Mouse (Mus musculus) erythroid progenitor cell, adult 5-6 weeks (primary cell): ENCODE data around the gene Dppa5a. TPM values are rescaled to one million over a fixed set of nuclear protein-coding genes. Genes with fewer than 3 reads are reported as not detected.
"Not testable (repeated sequence)": the region's sequence is repeated elsewhere in the genome, so short reads cannot be mapped to it uniquely, and the experiment has no call there.

Experiments used
- ATAC-seq: replicated peaks from 2 replicates; pipeline ENCODE4 v1.8.0; 2016; ENCODE audit warnings: moderate number of reproducible peaks, mild to moderate bottlenecking, moderate TSS enrichment, inconsistent platforms; ENCODE audit not compliant: poor library complexity, low FRiP score, severe bottlenecking
- total RNA-seq, 2 experiments: library from RNA; stranded (forward) in 1 of 2; stranded (reverse) in 1 of 2; fragments of 150-400 nt in 1 of 2; fragments of 186-747, 209-891 nt in 1 of 2; gene quantifications; 2 replicates each; pipeline versions ENCODE4 v1.2.3 to v1.2.4; 2015 to 2017; ENCODE audit warnings: low replicate concordance in 2 of 2

The Dppa5a gene
- total RNA-seq, 2 experiments from 2014 or later = not detected

DNA sequence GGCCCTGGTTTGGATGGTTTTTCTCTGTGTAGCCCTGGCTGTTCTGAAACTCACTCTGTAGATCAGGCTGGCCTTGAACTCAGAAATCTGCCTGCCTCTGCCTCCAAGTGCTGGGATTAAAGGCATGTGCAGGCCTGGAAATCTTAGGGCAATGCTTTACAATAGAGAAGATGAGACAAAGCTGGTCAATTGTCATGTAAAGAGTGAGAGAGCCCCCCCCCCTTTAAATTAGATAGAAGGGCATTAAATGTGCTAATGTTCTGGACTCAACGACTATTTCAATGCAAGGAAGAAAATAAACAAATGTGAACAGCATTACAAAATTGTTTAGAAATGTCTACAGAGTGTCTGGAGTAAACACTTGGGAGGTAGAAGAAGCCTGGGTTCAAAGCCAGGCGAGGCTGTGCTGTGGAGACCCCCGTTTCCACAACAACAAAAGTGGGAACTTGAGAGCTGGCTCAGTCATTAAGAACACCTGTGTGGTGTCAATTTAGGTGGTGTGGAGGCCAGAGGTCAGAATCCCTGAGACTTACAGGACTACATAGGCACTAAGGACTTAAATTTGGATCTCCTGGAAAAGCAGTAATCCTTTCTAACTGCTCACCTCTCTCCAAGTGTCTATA is 805 bp upstream of the Dppa5a start:
- no peak for ATAC-seq

- ATAC-seq = no peak
Measured at GRCm38 (mm10) chr9:78365850-78366544, 2.0 kb downstream of the Dppa5a start.

DNA sequence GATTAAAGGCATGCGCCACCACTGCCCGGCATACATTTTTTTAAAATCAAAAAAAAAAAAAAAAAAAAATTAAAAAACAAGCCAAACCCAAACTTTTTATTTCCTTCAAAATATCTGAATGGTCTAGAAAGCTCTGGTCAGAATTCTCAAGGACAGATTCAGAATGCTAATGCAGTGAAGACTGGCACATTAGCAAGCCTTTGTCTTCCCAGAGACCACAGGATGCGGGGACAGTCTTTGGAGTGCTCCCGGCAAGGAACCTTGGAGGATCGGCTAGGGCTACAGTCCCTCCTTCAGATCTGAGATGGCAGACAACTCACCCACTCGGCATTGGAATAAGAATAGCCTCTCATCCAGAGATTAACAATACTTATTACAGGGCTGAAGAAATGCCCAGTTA is 3.3 kb downstream of the Dppa5a start:
- ATAC-seq = no peak

DNA sequence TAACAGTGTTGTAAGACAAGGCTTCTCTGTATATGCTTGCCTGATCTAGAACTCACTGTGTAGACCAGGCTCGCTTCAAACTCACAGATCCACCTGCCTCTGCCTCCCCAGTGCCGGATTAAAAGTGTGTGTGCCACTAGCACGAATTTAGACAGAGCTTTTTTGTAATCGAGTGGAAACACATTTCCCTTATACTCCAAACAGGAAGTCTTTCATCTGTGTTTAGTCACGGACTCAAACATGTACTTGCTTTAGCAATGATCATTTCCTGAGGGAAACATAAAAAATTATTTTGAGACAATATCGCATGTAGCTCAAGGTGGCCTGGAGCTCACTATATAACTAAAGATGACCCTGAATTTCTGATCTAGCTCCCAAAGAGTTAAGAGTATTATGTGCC is 4.6 kb downstream of the Dppa5a start:
- ATAC-seq = no peak

DNA sequence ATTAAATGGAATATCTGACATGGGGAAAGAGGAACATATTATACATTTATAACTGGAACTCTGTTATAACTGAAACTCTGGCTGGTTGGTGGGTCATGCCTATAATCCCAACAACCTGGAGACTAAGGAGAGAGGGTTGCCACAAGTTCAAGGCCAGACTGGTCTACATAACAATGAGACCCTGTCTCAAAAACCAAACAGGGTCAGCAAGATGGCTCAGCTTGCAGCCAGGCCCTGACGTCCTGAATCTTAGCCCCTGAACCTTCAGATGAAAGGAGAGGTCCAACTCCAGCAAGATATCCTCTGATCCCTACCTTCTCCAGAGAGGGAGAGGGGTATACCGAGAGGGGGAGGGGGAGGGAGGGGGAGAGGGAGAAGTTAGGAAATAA is 7.5 kb downstream of the Dppa5a start:
- ATAC-seq = no peak

DNA sequence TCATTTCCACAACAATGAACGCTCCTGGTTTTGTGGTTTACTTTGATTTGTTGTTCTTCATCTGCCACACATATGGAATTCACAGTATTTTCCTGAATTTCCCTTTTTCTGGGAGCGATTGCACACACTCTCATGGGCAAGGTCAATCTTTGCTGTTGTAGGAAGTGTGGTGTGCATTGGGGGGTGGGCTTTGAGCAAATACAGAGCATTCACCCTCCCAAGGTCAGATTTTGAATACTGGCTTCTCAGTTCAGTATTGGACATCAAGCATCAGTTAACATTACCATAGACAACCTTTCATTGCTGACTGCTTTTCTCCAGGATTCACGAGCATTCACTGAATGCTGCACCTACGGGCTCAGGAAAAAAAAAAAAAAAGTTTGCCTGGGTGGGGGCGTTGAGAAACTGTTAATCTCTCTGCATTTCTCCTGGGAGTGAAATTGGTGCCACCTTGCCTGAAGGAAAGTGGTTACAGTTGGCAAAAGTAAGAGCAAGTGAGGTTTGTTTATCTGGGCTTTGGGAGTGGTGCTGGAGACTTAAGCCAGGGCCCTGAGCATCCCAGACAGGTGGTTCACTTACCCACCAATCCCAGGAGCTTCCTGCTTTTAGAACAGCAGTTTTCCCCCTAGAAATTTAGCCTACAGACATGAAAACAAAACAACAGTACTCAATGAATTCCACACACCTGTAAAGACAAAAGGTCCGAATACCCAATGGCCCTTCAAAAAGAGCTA is 8.1 kb downstream of the Dppa5a start:
- ATAC-seq = no peak

DNA sequence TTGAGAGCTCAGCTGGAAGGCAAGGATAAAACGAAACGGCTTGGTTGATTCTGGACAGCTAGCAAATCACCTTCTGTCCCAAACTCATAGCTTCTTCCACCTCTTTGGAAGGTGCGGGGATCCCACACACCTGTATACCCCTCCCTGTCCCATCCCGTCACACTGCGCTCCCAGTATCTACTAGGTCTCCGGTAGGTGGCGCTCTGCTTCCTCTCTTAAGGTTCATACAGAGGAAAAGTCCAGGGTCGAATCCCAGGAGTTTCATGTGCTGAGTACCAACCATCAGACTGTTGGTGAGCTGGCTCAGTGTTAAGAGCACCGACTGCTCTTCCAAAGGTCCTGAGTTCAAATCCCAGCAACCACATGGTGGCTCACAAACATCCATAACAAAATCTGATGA is 9.9 kb downstream of the Dppa5a start:
- 0 out of 2 replicates have a peak, but pooled peaks have one; percentile 34 for ATAC-seq

DNA sequence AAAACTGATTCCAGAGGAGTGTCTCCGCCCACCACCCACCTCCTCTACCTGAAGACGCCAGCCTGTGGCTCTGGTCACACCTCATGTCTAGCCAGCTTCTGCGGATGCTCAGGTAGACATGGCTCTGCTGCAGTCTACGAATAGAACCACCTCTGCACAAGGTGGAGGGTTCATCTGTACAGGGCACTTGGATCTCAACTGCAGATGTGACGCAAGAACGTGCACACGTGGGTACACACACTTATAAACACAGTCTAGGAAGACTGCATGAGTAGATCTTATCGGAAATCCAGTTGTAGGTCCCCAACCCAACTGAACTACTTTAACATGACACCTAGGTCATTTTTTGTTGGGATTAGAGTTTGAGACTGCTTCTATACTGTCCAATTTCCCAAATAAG is 12.4 kb downstream of the Dppa5a start, which contains the start of gene Gsta2:
Gsta2 (minus strand) TSS at position 178 of the 400 bp plus-strand sequence.
- ATAC-seq = no peak

GRCm38 (mm10) chr9:78354665-78355578 is 13.1 kb downstream of the Dppa5a start:
- ATAC-seq = no peak

DNA sequence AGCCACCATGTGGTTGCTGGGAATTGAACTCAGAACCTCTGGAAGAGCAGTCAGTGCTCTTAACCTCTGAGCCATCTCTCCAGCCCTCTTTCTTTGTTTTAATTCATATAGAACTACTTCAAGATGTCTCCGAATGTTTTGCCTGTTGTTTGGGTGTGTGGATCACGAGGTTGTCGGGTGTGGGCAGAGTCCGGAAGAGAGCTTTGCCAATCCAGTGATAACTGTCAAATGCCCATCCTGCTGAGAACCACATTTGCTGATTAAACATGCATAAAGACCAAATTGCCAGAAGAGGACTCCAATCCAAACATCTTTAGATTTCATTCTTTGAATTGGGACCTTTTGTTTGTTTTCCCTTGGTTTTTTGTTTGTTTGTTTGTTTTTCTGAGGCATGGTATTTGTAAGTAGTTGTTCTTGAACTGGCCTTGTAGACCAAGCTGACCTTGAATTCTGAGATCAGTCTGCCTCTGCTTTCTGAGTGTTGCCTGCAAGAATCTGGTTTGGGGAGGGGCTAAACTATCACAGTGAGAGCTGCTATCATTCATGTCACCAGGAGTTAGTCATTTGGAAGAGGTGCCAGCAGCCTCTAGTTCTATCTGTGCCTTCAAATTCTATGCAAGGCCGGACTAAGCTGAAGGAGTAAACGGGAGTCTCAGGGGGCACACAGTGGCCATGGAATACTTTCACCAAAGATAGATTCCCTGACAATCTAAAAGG is 16.3 kb downstream of the Dppa5a start:
- ATAC-seq = no peak

GRCm38 (mm10) chr9:78350007-78350406 is 18.0 kb downstream of the Dppa5a start:
- not testable (repeated sequence) for ATAC-seq

DNA sequence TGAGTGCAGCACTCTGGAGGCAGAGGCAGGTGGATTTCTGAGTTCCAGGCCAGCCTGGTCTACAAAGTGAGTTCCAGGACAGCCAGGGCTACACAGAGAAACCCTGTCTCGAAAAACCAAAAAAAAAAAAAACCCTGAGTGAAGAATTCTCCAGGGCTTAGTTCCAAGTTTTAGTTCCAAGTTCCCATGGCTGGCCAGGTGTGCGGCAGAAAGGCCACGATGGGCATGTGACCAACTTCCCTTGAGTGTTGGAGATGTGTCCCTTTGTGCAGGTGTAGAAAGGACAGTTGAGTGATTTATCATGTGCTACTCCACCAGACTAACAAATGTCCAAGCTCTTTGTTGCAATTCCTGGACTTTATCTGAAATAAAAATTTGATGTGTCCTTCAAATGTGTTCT is 18.8 kb downstream of the Dppa5a start:
- not testable (repeated sequence) for ATAC-seq

DNA sequence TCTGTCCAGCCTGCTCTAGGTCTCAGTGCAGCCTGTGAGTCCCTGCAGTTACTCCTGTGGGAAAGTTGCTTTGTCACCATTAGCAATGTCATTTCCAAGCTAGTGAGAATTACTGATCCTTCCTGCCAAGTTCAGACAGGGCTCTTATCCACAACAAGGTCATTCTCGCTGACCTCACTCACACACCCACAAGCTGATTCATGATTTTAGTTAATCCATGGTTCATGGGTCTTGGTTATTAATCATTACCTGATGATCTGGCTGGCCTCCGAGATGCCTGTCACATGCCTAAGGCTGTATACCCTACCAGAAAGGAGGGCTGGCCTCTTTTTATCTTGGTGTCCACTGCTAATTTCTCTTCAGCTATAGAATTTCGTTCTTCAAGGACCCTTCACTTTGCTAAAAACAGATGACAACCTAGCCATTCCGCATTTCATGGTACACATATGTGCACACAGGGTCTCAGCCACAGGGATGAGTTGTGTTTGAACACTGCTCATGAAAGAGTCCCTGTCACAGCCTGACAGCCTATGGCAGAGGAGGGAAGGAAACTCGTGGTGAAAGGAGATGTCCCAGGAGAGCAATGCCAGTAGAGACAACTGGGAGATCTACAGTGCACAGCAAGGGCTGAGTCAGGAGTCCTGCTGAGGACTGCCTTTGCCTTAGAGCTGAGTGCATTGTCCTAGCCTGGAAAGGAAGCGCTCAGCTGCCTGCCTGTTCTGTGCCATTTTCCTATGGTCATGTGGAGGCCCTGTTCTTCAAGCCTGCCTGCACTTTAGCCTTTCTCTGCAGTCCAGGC is 19.6 kb downstream of the Dppa5a start:
- ATAC-seq = not testable (repeated sequence)

DNA sequence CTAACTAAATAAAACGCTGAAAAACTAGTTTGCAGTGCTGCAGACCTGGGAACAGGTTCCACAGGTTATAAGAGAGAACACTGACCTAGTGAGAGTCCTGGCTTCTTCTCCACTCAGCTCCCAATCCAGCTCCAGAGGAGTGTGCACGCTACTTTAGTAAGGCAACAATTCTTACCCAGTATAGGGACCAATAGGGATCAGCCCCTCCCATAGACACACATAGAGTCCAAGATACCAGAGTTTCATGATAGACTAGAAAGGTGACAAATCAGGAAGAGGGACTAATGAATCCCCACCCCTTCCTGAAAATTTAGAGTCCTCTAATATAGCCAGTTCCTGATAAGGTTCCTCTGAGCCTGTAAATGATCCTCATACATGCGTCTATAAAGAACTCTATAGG is 21.0 kb downstream of the Dppa5a start:
- ATAC-seq = no peak

DNA sequence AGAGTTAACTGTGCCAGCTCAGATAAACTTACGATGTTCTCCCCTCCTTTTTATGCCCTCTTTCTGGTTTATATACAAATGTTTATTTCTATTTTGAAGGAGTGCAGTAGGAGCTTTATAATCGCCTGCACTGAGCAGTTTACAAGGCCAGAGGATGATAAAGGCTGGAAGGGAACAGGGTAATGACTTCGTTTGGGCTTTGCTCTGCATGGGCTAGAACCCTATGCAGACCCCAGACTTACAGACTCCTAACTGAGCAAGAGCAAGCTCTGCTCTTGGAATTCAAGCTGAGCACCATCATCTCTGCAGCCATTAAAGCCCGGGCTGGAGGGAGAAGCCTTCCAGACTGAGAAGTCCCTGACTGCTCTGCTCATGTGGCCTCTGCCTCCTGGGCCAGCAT is 22.7 kb downstream of the Dppa5a start:
- not testable (repeated sequence) for ATAC-seq

DNA sequence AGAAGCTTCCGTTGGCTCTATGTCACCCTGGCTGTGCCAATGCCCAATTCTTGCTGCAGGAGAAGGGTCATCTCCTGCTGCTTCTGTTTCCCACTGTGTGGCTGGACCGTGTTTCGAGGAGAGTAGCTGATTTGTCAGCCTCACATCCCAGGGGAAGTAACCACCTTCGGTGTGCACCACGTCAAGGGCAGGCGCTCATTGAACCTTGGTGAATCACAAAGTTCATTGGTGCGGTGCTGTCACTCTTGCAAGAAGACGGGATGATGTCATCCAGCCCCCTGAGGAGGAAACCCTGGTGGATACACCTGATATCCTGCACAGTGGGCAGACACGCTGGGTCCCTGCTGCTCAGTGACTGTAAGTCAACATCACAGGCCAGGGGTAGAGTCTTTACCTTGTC is 24.9 kb downstream of the Dppa5a start:
- ATAC-seq = not testable (repeated sequence)

GRCm38 (mm10) chr9:78342494-78342893 is 25.5 kb downstream of the Dppa5a start:
- ATAC-seq = not testable (repeated sequence)

DNA sequence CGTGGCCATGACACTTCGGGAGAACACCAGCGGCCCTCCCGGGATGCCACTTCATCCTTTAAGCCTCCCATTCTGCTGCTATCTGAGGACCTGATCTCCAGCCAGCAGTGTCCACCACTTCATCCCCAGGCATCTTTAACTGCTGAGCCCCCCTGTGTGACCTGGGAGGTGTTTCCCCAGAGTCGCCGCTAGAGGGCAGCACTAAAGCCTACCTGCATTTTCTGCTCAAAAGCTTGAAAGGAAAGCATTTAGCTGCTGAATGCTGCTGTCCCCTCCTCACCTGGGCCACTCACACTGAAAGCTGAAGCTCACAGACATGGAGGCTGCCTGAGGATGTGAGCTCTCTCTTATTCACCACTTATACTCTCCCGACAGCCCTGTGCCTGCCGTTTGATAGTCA is 27.7 kb downstream of the Dppa5a start:
- peak; percentile 62; the same call in 1 of the 2 replicates for ATAC-seq
